Mouse (Mus musculus) gastrocnemius, postnatal 25 days (tissue): ENCODE data around the gene Pde4c. TPM values are rescaled to one million over a fixed set of nuclear protein-coding genes. Genes with fewer than 3 reads are reported as not detected.
A peak's percentile ranks its signal among the peaks of the same experiment; 100 is the strongest.

Experiments used
- DNase-seq: peaks from one replicate; pipeline ENCODE4 v3.0.0; 2022
- total RNA-seq, 2 experiments: library from RNA; stranded (reverse); gene quantifications; 1 replicate in 1 of 2; 2 replicates in 1 of 2; pipeline ENCODE4 v1.2.3; 2021

Pde4c gene
- total RNA-seq, 2 experiments from 2014 or later, result 1.6 to 2.3 TPM

GRCm38 (mm10) chr8:70766571-70767440, 43.3 kb downstream of the Pde4c start:
- peak; percentile 79 for DNase-seq

GRCm38 (mm10) chr8:70767503-70767902, 44.0 kb downstream of the Pde4c start:
- no peak for DNase-seq

- no peak for DNase-seq
Measured at GRCm38 (mm10) chr8:70768231-70768776, 44.8 kb downstream of the Pde4c start.

GRCm38 (mm10) chr8:70768956-70769355, 45.4 kb downstream of the Pde4c start:
- DNase-seq, result no peak

- peak; percentile 87 for DNase-seq
Measured at GRCm38 (mm10) chr8:70769359-70769758, 45.8 kb downstream of the Pde4c start.

GRCm38 (mm10) chr8:70769858-70770257, 46.3 kb downstream of the Pde4c start:
- no peak for DNase-seq

GRCm38 (mm10) chr8:70770748-70771147, 47.2 kb downstream of the Pde4c start:
- DNase-seq, result no peak

- DNase-seq, result no peak
Measured at GRCm38 (mm10) chr8:70771217-70771616, 47.7 kb downstream of the Pde4c start.

GRCm38 (mm10) chr8:70772075-70772474, 48.6 kb downstream of the Pde4c start:
- DNase-seq, result no peak

GRCm38 (mm10) chr8:70772890-70773289, 49.4 kb downstream of the Pde4c start:
- DNase-seq, result peak; percentile 22

- no peak for DNase-seq
Measured at GRCm38 (mm10) chr8:70773410-70773809, 49.9 kb downstream of the Pde4c start.

- peak; percentile 94 for DNase-seq
Measured at GRCm38 (mm10) chr8:70773833-70774232, 50.3 kb downstream of the Pde4c start.

GRCm38 (mm10) chr8:70774740-70775139, 51.2 kb downstream of the Pde4c start:
- DNase-seq, result peak; percentile 26

GRCm38 (mm10) chr8:70775227-70775626, 51.7 kb downstream of the Pde4c start:
- peak; percentile 48 for DNase-seq

- DNase-seq, result peak; percentile 32
Measured at GRCm38 (mm10) chr8:70775851-70776495, 52.5 kb downstream of the Pde4c start.

- peak; percentile 96 for DNase-seq
Measured at GRCm38 (mm10) chr8:70776496-70777444, 53.2 kb downstream of the Pde4c start, which contains the start of gene Pik3r2. Gene Pik3r2 (minus strand): TSS chr8:70776713.

- DNase-seq, result no peak
Measured at GRCm38 (mm10) chr8:70780093-70780492, 56.6 kb downstream of the Pde4c start.

GRCm38 (mm10) chr8:70786291-70787050, 63.0 kb downstream of the Pde4c start:
- DNase-seq, result no peak

- DNase-seq, result no peak
Measured at GRCm38 (mm10) chr8:70787051-70787445, 63.5 kb downstream of the Pde4c start.

- no peak for DNase-seq
Measured at GRCm38 (mm10) chr8:70787941-70788667, 64.6 kb downstream of the Pde4c start.
